Mouse (Mus musculus): ENCODE results near the gene C1qtnf12. TPM values are rescaled to one million over a fixed set of nuclear protein-coding genes. Genes with fewer than 3 reads are reported as not detected.

The C1qtnf12 gene
- total RNA-seq, 2 experiments from 2014 or later = 17.0 to 22.4 TPM

- DNase-seq = no peak
Observed at GRCm38 (mm10) chr4:155993606-155994005, 31.5 kb downstream of the C1qtnf12 start.

- no peak for DNase-seq
Observed at GRCm38 (mm10) chr4:156004109-156004508, 42.0 kb downstream of the C1qtnf12 start.

GRCm38 (mm10) chr4:156008369-156008768 lies 46.3 kb downstream of the C1qtnf12 start:
- DNase-seq = no peak

GRCm38 (mm10) chr4:156013637-156014036 lies 51.5 kb downstream of the C1qtnf12 start, which contains the start of gene Tnfrsf4:
Gene Tnfrsf4, plus strand, starts transcription at chr4:156013843.
- DNase-seq = no peak

GRCm38 (mm10) chr4:156014436-156014835 lies 52.3 kb downstream of the C1qtnf12 start:
- no peak for DNase-seq

Other genes starting within 250 kb of the C1qtnf12 start
- under 1 TPM; 0.25 to 0.39 TPM for gene Tmem240, start 227.5 kb upstream of the C1qtnf12 start, total RNA-seq (2021)
- gene Atad3a, start 201.2 kb upstream of the C1qtnf12 start, total RNA-seq (2021) = 10 to 100 TPM; 44.6 to 44.8 TPM
- gene Vwa1, start 187.6 kb upstream of the C1qtnf12 start, total RNA-seq (2021) = 10 to 100 TPM in 1 of 2 experiments, 1 to 10 TPM in 1; 7.1 to 14.6 TPM
- under 1 TPM; 0.42 to 0.85 TPM for gene Tmem88b, start 176.4 kb upstream of the C1qtnf12 start, total RNA-seq (2021)
- gene Ankrd65, start 171.9 kb upstream of the C1qtnf12 start, total RNA-seq (2021) = not detected
- gene Mrpl20, start 159.4 kb upstream of the C1qtnf12 start, total RNA-seq (2021) = 10 to 100 TPM; 76.7 to 79.8 TPM
- gene Ccnl2, start 149.8 kb upstream of the C1qtnf12 start, total RNA-seq (2021) = 10 to 100 TPM; 17.9 to 25.7 TPM
- gene Aurkaip1, start 131.0 kb upstream of the C1qtnf12 start, total RNA-seq (2021) = 100 to 1,000 TPM; 106 to 108 TPM
- gene Mxra8, start 122.6 kb upstream of the C1qtnf12 start, total RNA-seq (2021) = 10 to 100 TPM; 22.0 to 26.6 TPM
- gene Dvl1, start 114.9 kb upstream of the C1qtnf12 start, total RNA-seq (2021) = 10 to 100 TPM; 45.0 to 51.5 TPM
- under 1 TPM; 0.22 to 0.23 TPM for gene Tas1r3, start 99.0 kb upstream of the C1qtnf12 start, total RNA-seq (2021)
- 1 to 10 TPM; 6.2 to 8.0 TPM for gene Cptp, start 92.9 kb upstream of the C1qtnf12 start, total RNA-seq (2021)
- 10 to 100 TPM; 14.7 to 14.9 TPM for gene Ints11, start 92.8 kb upstream of the C1qtnf12 start, total RNA-seq (2021)
- gene Pusl1, start 70.5 kb upstream of the C1qtnf12 start, total RNA-seq (2021) = 10 to 100 TPM; 10.4 to 12.8 TPM
- gene Acap3, start 70.5 kb upstream of the C1qtnf12 start, total RNA-seq (2021) = 1 to 10 TPM; 8.6 to 8.8 TPM
- gene Ube2j2, start 18.5 kb upstream of the C1qtnf12 start, total RNA-seq (2021) = 10 to 100 TPM; 53.0 to 55.9 TPM
- gene B3galt6, start 30.3 kb downstream of the C1qtnf12 start, total RNA-seq (2021) = 1 to 10 TPM; 2.7 to 3.1 TPM
- 10 to 100 TPM; 82.1 to 89.0 TPM for gene Sdf4, start 30.6 kb downstream of the C1qtnf12 start, total RNA-seq (2021)
- gene Tnfrsf4, start 51.5 kb downstream of the C1qtnf12 start, total RNA-seq (2021) = 1 to 10 TPM in 1 of 2 experiments, under 1 TPM in 1; 0.25 to 1.0 TPM
- gene Tnfrsf18, start 63.8 kb downstream of the C1qtnf12 start, total RNA-seq (2021) = under 1 TPM; 0.45 to 0.49 TPM
- under 1 TPM in 1 of 2 experiments, not detected in 1; 0.33 TPM for gene Ttll10, start 97.1 kb downstream of the C1qtnf12 start, total RNA-seq (2021)
- gene 9430015G10Rik, start 147.7 kb downstream of the C1qtnf12 start, total RNA-seq (2021) = 1 to 10 TPM; 2.0 to 3.0 TPM
- under 1 TPM; 0.07 to 0.15 TPM for gene Rnf223, start 168.2 kb downstream of the C1qtnf12 start, total RNA-seq (2021)
- gene Agrn, start 235.2 kb downstream of the C1qtnf12 start, total RNA-seq (2021) = 10 to 100 TPM; 22.6 to 24.7 TPM
- 1 to 10 TPM; 2.3 to 3.1 TPM for gene Isg15, start 238.5 kb downstream of the C1qtnf12 start, total RNA-seq (2021)
- 10 to 100 TPM in 1 of 2 experiments, 1 to 10 TPM in 1; 9.5 to 11.6 TPM for gene AW011738, start 241.0 kb downstream of the C1qtnf12 start, total RNA-seq (2021)

Measured in heart, adult 18-20 months (tissue).